Comparison of ENCODE assay signal across 8 mouse cellular contexts in the genomic region with DNA sequence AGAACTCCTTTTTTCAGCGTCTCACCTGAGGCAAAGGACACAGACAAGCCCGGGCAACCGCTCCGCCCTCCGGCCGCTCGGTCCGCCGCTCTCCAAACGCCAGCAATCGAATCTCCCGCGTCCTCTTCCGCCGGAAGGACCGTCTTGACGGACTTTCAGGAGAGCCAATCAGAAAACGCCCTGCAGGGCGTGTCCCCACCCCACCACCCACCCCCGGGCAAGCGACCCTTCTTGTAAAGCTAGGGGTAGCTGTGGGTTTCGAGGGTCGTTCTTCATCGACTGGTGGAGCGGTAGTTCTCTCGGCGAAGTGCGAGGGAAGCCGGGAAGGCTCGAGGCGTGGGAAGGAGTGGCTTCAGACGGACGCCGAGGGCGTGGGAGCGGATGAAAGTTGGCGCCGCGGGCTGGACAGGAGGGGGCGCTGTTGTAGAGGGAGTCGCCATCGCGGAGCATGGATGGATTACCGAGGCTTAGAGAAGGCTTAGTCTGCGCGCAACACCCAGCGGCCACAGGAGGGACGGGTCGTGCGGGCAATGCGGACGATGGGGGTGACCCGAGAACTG. TPM values are rescaled to one million over a fixed set of nuclear protein-coding genes. Genes with fewer than 3 reads are reported as not detected.
DNase-seq lines count a peak whose midpoint lies in the region; ATAC-seq lines count a peak whose summit lies in the region.

A gene (minus strand): TSS at position 132 of the 560 bp plus-strand sequence.
A gene (plus strand): TSS at position 355 of the 560 bp plus-strand sequence.

- H3K36me3 ChIP-seq in hindbrain, embryonic 12.5 days, result no peaks in the 10 kb centered on the region

- peak within 1 kb of the TSS; percentile 97 for H3K27ac ChIP-seq in hindbrain, embryonic 12.5 days

- H3K27me3 ChIP-seq in hindbrain, embryonic 12.5 days, result no peaks in the 10 kb centered on the region

- H3K4me2 ChIP-seq in hindbrain, embryonic 12.5 days (replicated peaks), result peak within 1 kb of the TSS; percentile 67

- H3K4me3 ChIP-seq in hindbrain, embryonic 12.5 days, result peak within 1 kb of the TSS; percentile 58

- under 1% methylated on average over 53 of the region's 53 CpGs for WGBS in hindbrain, embryonic 12.5 days

- peak; percentile 92 for ATAC-seq in hindbrain, embryonic 12.5 days (ENCODE audit: low FRiP score)

- peak; percentile 96 for DNase-seq in Muller cell, postnatal 12 days (ENCODE audit: inconsistent ontology term)
- DNase-seq in cerebellum, adult 9-11 months, result peak; percentile 92
- peak; percentile 70 to 94 for DNase-seq in frontal cortex, adult 2 months (ENCODE audit: extremely low spot score in 1 of 2, low spot score in 1 of 2)
- DNase-seq in layer of hippocampus, postnatal 14 days (ENCODE audit: low spot score in 2 of 2), result peak; percentile 92 to 96
- peak; percentile 97 for DNase-seq in lung, postnatal 14 days
- DNase-seq in retina, adult 2 months (ENCODE audit: low read depth, low spot score), result peak; percentile 92
- peak; percentile 88 to 92 for DNase-seq in thymus, postnatal 36 days

- H3K4me1 ChIP-seq in hindbrain, embryonic 12.5 days, result peaks cover 24% of the 10 kb centered on the region

- peak within 1 kb of the TSS; percentile 78 for H3K9ac ChIP-seq in hindbrain, embryonic 12.5 days

- H3K9me3 ChIP-seq in hindbrain, embryonic 12.5 days (replicated peaks), result no peaks in the 10 kb centered on the region

RNA-seq across cellular contexts. Expression of the first gene that starts in this region (rescaled TPM):
- 0.40 and 0.44 TPM in 2 replicates for polyA plus RNA-seq in frontal cortex, adult 2 months (2012; rRNA removed)
- 13.3 and 13.5 TPM in 2 replicates for polyA plus RNA-seq in hindbrain, embryonic 12.5 days (2016; fragmentation: Nextera tagmentation; extraction: Ambion mirVana)
- total RNA-seq in layer of hippocampus, postnatal 14 days (2021), result 1 to 10 TPM in 1 of 2 experiments, under 1 TPM in 1; 0.86 to 2.2 TPM

RNA-seq across cellular contexts. Expression of the second gene that starts in this region (rescaled TPM):
- polyA plus RNA-seq in frontal cortex, adult 2 months (2012; rRNA removed), result 8.0 and 9.8 TPM in 2 replicates
- 23.2 and 24.7 TPM in 2 replicates for polyA plus RNA-seq in hindbrain, embryonic 12.5 days (2016; fragmentation: Nextera tagmentation; extraction: Ambion mirVana)
- total RNA-seq in layer of hippocampus, postnatal 14 days (2021), result 10 to 100 TPM in 1 of 2 experiments, 1 to 10 TPM in 1; 8.8 to 10.9 TPM

Comparison
In these comparisons a context has a peak if more than half of its experiments do, and no peak if none do; other contexts are left out.
1. Peak in every context shown above with its lines: DNase-seq, ATAC-seq, H3K4me3 ChIP-seq and H3K27ac ChIP-seq.